Mouse (Mus musculus): ENCODE measurements around the gene Pcbd1.

- TF ChIP-seq POLR2A (IDR thresholded peaks at IDR 0.05; ENCODE audit: control insufficient read depth, low read depth, low read length) (no peak), CTCF (IDR thresholded peaks at IDR 0.05; ENCODE audit: control insufficient read depth, insufficient read depth, insufficient replicate concordance, low read depth, low read length) (peak; percentile 93)
Observed at GRCm38 (mm10) chr10:61072324-61072723, 16.8 kb upstream of the Pcbd1 start.

All from testis, adult 2 months (tissue).